9 mouse cellular contexts compared by ENCODE assay signal in the genomic region with DNA sequence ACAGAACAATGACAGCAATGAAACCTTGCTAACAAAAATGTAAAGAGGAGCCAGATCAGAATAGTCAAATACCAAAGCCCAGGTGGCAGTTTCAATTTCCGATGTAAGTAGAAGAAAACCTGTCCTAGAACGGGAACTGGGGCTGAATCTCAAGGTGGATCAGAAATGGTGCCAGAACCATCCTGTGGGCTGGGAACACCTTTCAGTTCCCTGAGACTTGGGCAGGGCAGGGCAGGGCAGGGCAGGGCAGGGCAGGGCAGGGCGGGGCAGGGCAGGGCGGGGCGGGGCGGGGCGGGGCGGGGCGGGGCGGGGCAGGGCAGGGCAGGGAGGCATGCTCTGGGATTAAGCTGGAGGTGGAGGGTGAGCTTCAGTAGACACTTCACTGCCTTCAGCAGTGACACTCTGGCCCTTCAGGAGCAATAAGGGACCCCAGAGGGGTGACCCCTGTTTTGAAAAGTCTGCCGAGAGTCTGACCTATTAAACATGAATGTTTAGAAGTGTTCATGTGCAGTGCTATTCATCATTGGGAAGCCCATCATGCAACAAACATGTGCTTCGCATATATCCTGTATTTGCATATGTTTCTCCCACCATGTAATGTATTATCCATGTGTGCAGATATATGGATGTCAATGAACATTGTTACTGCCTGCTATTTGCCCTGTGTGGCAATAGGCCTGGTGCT.
DNase-seq lines count a peak whose midpoint lies in the region; ATAC-seq lines count a peak whose summit lies in the region.
"Had no signal": no experiment of that assay in that cellular context is flagged by ENCODE, and none has a peak within 500 bp of the region (broad histone marks: within the 10 kb centered on the region; RNA-seq: fewer than 3 reads in every experiment).

No protein-coding gene starts in this region.

- intact Hi-C loops in left cerebral cortex, postnatal 25 days (cut with DNase I), result loop anchor here (5.0 kb wide), 3 partner anchors 51 to 89 kb away; no protein-coding TSS in a partner anchor

- H3K27ac ChIP-seq in kidney, embryonic 16.5 days (ENCODE audit: low read length), result no peak overlapping the region
- no peak overlapping the region for H3K27ac ChIP-seq in hindbrain, embryonic 11.5 days (ENCODE audit: low read depth, low read length)
- peak overlapping the region; percentile 88 for H3K27ac ChIP-seq in midbrain, embryonic 15.5 days

- H3K27me3 ChIP-seq in kidney, embryonic 16.5 days (ENCODE audit: insufficient read depth, low read length), result peaks cover 6% of the 10 kb centered on the region; the same call in 1 of the 2 replicates
- H3K27me3 ChIP-seq in hindbrain, embryonic 11.5 days (ENCODE audit: control insufficient read depth, insufficient read depth, low read length), result peaks cover 12% of the 10 kb centered on the region; the same call in 1 of the 2 replicates
- no peaks in the 10 kb centered on the region for H3K27me3 ChIP-seq in midbrain, embryonic 15.5 days (replicated peaks)
- H3K27me3 ChIP-seq: Patski had no signal

- H3K4me1 ChIP-seq in kidney, embryonic 16.5 days (ENCODE audit: insufficient read depth, low read length), result peaks cover 19% of the 10 kb centered on the region; the same call in 1 of the 2 replicates
- H3K4me1 ChIP-seq in hindbrain, embryonic 11.5 days (replicated peaks; ENCODE audit: control insufficient read depth, insufficient read depth, low read length), result peaks cover 5% of the 10 kb centered on the region; the same call in 1 of the 2 replicates
- H3K4me1 ChIP-seq in midbrain, embryonic 15.5 days, result peaks cover 35% of the 10 kb centered on the region

- no peak for DNase-seq in kidney, postnatal 25 days
- peak; percentile 48 to 56 for DNase-seq in cerebellum, postnatal 14 days
- DNase-seq in hindbrain, embryonic 11.5 days (ENCODE audit: low spot score), result no peak
- DNase-seq in frontal cortex, adult 2 months (ENCODE audit: extremely low spot score in 1 of 2, low spot score in 1 of 2), result no peak
- DNase-seq in left cerebral cortex, postnatal 25 days (ENCODE audit: low spot score in 2 of 2), result no peak
- no peak for DNase-seq in B cell, adult 2 months

- H3K4me2 ChIP-seq in kidney, embryonic 16.5 days (replicated peaks; ENCODE audit: low read depth, low read length), result peak overlapping the region; percentile 94
- no peak overlapping the region for H3K4me2 ChIP-seq in hindbrain, embryonic 11.5 days (replicated peaks; ENCODE audit: low read depth, low read length)
- H3K4me2 ChIP-seq in midbrain, embryonic 15.5 days, result peak overlapping the region; percentile 63

- no peaks in the 10 kb centered on the region for H3K9me3 ChIP-seq in kidney, embryonic 16.5 days (ENCODE audit: low read length)
- H3K9me3 ChIP-seq in hindbrain, embryonic 11.5 days (ENCODE audit: control insufficient read depth, low read length), result no peaks in the 10 kb centered on the region
- no peaks in the 10 kb centered on the region for H3K9me3 ChIP-seq in midbrain, embryonic 15.5 days

- H3K36me3 ChIP-seq in kidney, embryonic 16.5 days (ENCODE audit: insufficient read depth, low read length), result no peaks in the 10 kb centered on the region
- H3K36me3 ChIP-seq in hindbrain, embryonic 11.5 days (ENCODE audit: control insufficient read depth, insufficient read depth, low read length), result no peaks in the 10 kb centered on the region
- no peaks in the 10 kb centered on the region for H3K36me3 ChIP-seq in midbrain, embryonic 15.5 days (replicated peaks)

- ATAC-seq in kidney, embryonic 16.5 days (ENCODE audit: low FRiP score, low TSS enrichment), result peak; percentile 55; the same call in 1 of the 2 replicates
- ATAC-seq in hindbrain, embryonic 11.5 days (ENCODE audit: low FRiP score), result peak; percentile 46; the same call in 1 of the 2 replicates
- ATAC-seq in midbrain, embryonic 15.5 days (replicated peaks), result peak; percentile 50
- ATAC-seq: Patski had no signal

- H3K4me3 ChIP-seq in kidney, embryonic 16.5 days (ENCODE audit: low read length), result peak overlapping the region; percentile 61
- H3K4me3 ChIP-seq in hindbrain, embryonic 11.5 days (ENCODE audit: low read depth, low read length), result no peak overlapping the region; the same call in 1 of the 2 replicates
- H3K4me3 ChIP-seq in midbrain, embryonic 15.5 days, result peak overlapping the region; percentile 54

- WGBS in kidney, embryonic 16.5 days, result 24% methylated on average over 4 of the region's 12 CpGs
- 20% methylated on average over 10 of the region's 12 CpGs for WGBS in hindbrain, embryonic 11.5 days
- WGBS in midbrain, embryonic 15.5 days, result 15% methylated on average over 12 of the region's 12 CpGs

- H3K9ac ChIP-seq in kidney, embryonic 16.5 days (replicated peaks; ENCODE audit: low read length), result no peak overlapping the region
- no peak overlapping the region for H3K9ac ChIP-seq in hindbrain, embryonic 11.5 days (ENCODE audit: low read depth, low read length)
- peak overlapping the region; percentile 63; the same call in 1 of the 2 replicates for H3K9ac ChIP-seq in midbrain, embryonic 15.5 days

Comparison
In these comparisons a context has a peak if more than half of its experiments do, and no peak if none do; other contexts are left out.
1. DNase-seq: peak in cerebellum, postnatal 14 days (2 of 2); none in kidney, postnatal 25 days (0 of 2), hindbrain, embryonic 11.5 days (single experiment), frontal cortex, adult 2 months (0 of 2), left cerebral cortex, postnatal 25 days (0 of 2) and B cell, adult 2 months (0 of 2).
2. Peak in every context shown above with its lines, with median percentiles within 50 percentile points of each other: ATAC-seq.